Mouse (Mus musculus): Measurements from ENCODE around the gene Nxn. TPM values are rescaled to one million over a fixed set of nuclear protein-coding genes. Genes with fewer than 3 reads are reported as not detected.

Gene Nxn
- polyA plus RNA-seq, 1 experiment from 2014 or later: 31.5 TPM

- WGBS: 37% methylated on average over 10 of the region's 10 CpGs
- Histone ChIP-seq H3K27ac (ENCODE audit: low read depth) (no peak overlapping the region), H3K9ac (no peak overlapping the region), H3K9me3 (ENCODE audit: low read depth, low read length) (no peaks in the 10 kb centered on the region), H3K4me2 (no peak overlapping the region), H3K36me3 (ENCODE audit: insufficient read depth) (no peaks in the 10 kb centered on the region), H3K4me1 (ENCODE audit: insufficient read depth) (peaks cover 14% of the 10 kb centered on the region), H3K27me3 (ENCODE audit: insufficient read depth, low read length) (no peaks in the 10 kb centered on the region), H3K4me3 (ENCODE audit: low read depth, low read length) (no peak overlapping the region)
- ATAC-seq (ENCODE audit: insufficient read depth): no peak
- no peak for DNase-seq
- no peak for TF ChIP-seq CTCF (IDR thresholded peaks at IDR 0.05; ENCODE audit: low read depth)
These were observed 111.6 kb downstream of the Nxn start for GRCm38 (mm10) chr11:76287301-76287700.

DNA sequence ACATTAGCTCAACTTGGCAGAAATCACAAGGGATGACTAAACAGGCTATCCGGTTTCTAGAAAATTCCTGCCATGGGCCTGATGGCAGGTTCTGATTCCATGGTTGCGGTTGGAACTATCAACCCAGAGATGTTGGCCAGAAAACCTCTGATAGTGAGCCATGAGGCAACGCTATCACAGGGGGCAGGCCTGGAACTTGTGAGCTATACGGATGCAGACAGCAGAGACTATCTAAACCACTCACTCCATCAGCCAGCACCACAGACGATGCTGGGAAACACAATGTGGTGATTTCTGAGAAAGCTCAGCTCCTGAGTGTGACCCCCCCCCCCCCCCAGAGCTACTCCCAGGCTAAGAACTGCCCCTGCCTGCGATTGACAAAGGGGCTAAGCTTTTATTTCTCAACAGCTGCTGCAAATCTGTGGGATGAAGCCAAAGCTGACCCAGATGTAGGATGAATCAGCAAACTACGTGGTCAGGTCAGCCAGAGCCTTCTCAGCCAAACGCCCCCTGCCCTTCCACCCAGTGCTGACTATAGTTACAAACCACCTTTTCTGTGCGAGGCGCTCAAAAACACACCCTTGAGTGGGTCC lies 112.3 kb downstream of the Nxn start:
- DNase-seq (peak; percentile 61), ATAC-seq (ENCODE audit: insufficient read depth) (peak; percentile 21)
- H3K4me1 ChIP-seq (ENCODE audit: insufficient read depth): peaks cover 8% of the 10 kb centered on the region
- no peak overlapping the region; the same call in 1 of the 2 replicates for H3K9ac ChIP-seq
- WGBS: 29% methylated on average over 10 of the region's 10 CpGs
- H3K27ac ChIP-seq (ENCODE audit: low read depth): no peak overlapping the region
- H3K9me3 ChIP-seq (ENCODE audit: low read depth, low read length): no peaks in the 10 kb centered on the region
- H3K36me3 ChIP-seq (ENCODE audit: insufficient read depth): no peaks in the 10 kb centered on the region
- H3K4me3 ChIP-seq (ENCODE audit: low read depth, low read length): no peak overlapping the region
- no peak overlapping the region for H3K4me2 ChIP-seq
- H3K27me3 ChIP-seq (ENCODE audit: insufficient read depth, low read length): no peaks in the 10 kb centered on the region
- TF ChIP-seq CTCF (IDR thresholded peaks at IDR 0.05; ENCODE audit: low read depth): no peak

DNA sequence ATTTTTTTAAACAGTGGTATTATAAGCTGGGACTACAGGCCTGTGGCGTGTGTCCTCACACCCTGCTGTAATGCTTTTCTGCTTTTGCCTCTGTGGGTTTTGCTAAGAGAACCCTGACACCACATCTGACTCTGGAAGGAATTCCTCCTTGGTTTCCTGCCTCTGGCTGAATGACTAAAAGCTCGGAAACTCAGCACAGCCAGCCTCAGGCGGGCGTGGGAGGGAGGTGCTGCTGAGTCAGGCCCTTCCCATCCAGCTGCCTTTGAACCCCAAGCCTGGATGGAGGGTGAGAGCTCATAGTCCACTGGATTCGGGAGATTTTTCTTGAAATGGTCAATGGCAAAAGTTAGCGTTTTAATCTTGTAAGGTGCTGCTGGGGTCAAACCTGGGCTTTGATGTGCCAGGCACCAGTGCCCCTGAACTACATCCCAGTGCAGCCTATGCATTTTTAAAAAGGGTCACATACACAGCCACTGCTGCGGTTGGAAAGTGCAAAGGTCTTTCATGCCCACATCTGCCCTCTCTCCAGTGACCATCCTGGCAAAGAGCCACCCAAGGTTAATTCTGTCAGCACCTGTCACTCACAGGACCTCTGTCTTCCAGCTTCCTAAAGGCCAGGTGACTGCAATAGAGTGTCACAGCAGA lies 113.4 kb downstream of the Nxn start:
- Histone ChIP-seq H3K9me3 (ENCODE audit: low read depth, low read length) (no peaks in the 10 kb centered on the region), H3K27ac (ENCODE audit: low read depth) (no peak overlapping the region), H3K36me3 (ENCODE audit: insufficient read depth) (no peaks in the 10 kb centered on the region), H3K4me3 (ENCODE audit: low read depth, low read length) (no peak overlapping the region), H3K4me2 (no peak overlapping the region), H3K9ac (no peak overlapping the region), H3K4me1 (ENCODE audit: insufficient read depth) (peaks cover 8% of the 10 kb centered on the region), H3K27me3 (ENCODE audit: insufficient read depth, low read length) (no peaks in the 10 kb centered on the region)
- TF ChIP-seq CTCF (IDR thresholded peaks at IDR 0.05; ENCODE audit: low read depth): no peak
- DNase-seq (peak; percentile 59), ATAC-seq (ENCODE audit: insufficient read depth) (no peak)
- WGBS: 38% methylated on average over 7 of the region's 7 CpGs

DNA sequence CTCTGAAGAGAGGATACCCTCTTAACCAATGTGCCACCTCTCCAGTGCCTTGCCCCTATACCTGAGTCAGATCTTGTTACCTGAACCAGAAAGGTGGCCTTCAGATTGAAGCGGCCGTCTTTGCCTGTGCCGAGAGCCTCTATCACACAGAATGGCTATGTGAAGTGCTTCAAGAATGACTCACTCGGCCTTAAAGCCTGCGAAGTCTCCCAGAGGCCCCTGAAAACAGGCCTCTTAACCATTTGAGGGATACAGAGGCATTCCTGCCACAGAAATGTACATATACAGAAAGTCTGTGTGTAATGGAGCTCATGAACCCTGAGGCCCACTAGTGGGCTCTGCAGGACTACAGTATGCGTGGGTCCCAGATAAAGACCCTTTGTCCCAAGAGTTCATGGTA lies 115.1 kb downstream of the Nxn start:
- Histone ChIP-seq H3K9ac (no peak overlapping the region), H3K4me3 (ENCODE audit: low read depth, low read length) (no peak overlapping the region), H3K4me2 (no peak overlapping the region), H3K9me3 (ENCODE audit: low read depth, low read length) (no peaks in the 10 kb centered on the region), H3K27ac (ENCODE audit: low read depth) (no peak overlapping the region), H3K4me1 (ENCODE audit: insufficient read depth) (peaks cover 8% of the 10 kb centered on the region), H3K36me3 (ENCODE audit: insufficient read depth) (no peaks in the 10 kb centered on the region), H3K27me3 (ENCODE audit: insufficient read depth, low read length) (no peaks in the 10 kb centered on the region)
- no peak for ATAC-seq (ENCODE audit: insufficient read depth)
- WGBS: 77% methylated on average over 6 of the region's 6 CpGs
- no peak for DNase-seq
- TF ChIP-seq CTCF (IDR thresholded peaks at IDR 0.05; ENCODE audit: low read depth): no peak

- H3K4me2 ChIP-seq: no peak overlapping the region
- H3K4me3 ChIP-seq (ENCODE audit: low read depth, low read length): no peak overlapping the region
- no peak for TF ChIP-seq CTCF (IDR thresholded peaks at IDR 0.05; ENCODE audit: low read depth)
- no peak for DNase-seq
- no peaks in the 10 kb centered on the region for H3K9me3 ChIP-seq (ENCODE audit: low read depth, low read length)
- 39% methylated on average over 2 of the region's 2 CpGs for whole genome bisulfite sequencing
- no peaks in the 10 kb centered on the region; the same call in 1 of the 2 replicates for H3K4me1 ChIP-seq (ENCODE audit: insufficient read depth)
- H3K36me3 ChIP-seq (ENCODE audit: insufficient read depth): 0 out of 2 replicates have a peak, but pooled peaks cover 4% of the 10 kb centered on the region
- no peak for ATAC-seq (ENCODE audit: insufficient read depth)
- no peak overlapping the region for H3K9ac ChIP-seq
- no peaks in the 10 kb centered on the region for H3K27me3 ChIP-seq (ENCODE audit: insufficient read depth, low read length)
- no peak overlapping the region for H3K27ac ChIP-seq (ENCODE audit: low read depth)
These were observed 119.0 kb downstream of the Nxn start for GRCm38 (mm10) chr11:76279971-76280370.

- WGBS: 48% methylated on average over 14 of the region's 14 CpGs
- TF ChIP-seq CTCF (IDR thresholded peaks at IDR 0.05; ENCODE audit: low read depth): no peak
- Histone ChIP-seq H3K4me1 (ENCODE audit: insufficient read depth) (no peaks in the 10 kb centered on the region), H3K4me2 (no peak overlapping the region), H3K27ac (ENCODE audit: low read depth) (no peak overlapping the region), H3K9ac (no peak overlapping the region), H3K36me3 (ENCODE audit: insufficient read depth) (0 out of 2 replicates have a peak, but pooled peaks cover 4% of the 10 kb centered on the region), H3K9me3 (ENCODE audit: low read depth, low read length) (no peaks in the 10 kb centered on the region), H3K4me3 (ENCODE audit: low read depth, low read length) (no peak overlapping the region), H3K27me3 (ENCODE audit: insufficient read depth, low read length) (no peaks in the 10 kb centered on the region)
- DNase-seq (peak; percentile 50), ATAC-seq (ENCODE audit: insufficient read depth) (peak; percentile 52)
These were observed 119.7 kb downstream of the Nxn start for GRCm38 (mm10) chr11:76278960-76279852.

DNA sequence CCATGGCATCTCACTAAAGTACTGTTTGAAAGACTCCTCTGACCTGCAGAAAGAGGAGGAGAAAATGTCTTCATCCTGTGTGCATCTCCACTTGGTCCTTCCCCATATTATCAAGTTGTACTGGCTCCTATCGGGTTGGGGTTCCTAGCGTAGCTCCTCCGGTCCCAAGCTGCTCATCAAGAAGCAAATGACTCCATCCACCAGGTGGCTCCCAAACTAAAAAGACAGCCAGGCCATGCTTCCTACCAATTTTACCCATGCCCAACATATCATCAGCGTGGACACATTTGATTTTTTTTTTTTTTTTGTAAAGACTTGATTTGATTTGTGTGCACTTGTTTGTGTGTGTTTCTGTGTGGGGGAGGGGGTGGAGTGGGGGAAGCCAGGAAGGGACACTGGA lies 126.5 kb downstream of the Nxn start:
- Histone ChIP-seq H3K9me3 (ENCODE audit: low read depth, low read length) (no peaks in the 10 kb centered on the region), H3K36me3 (ENCODE audit: insufficient read depth) (peaks cover 21% of the 10 kb centered on the region), H3K27ac (ENCODE audit: low read depth) (no peak overlapping the region), H3K4me1 (ENCODE audit: insufficient read depth) (no peaks in the 10 kb centered on the region), H3K27me3 (ENCODE audit: insufficient read depth, low read length) (no peaks in the 10 kb centered on the region), H3K9ac (no peak overlapping the region), H3K4me3 (ENCODE audit: low read depth, low read length) (no peak overlapping the region), H3K4me2 (no peak overlapping the region)
- peak; percentile 62 for TF ChIP-seq CTCF (IDR thresholded peaks at IDR 0.05; ENCODE audit: low read depth)
- peak; percentile 71 for DNase-seq
- ATAC-seq (ENCODE audit: insufficient read depth): no peak
- 75% methylated on average over 4 of the region's 4 CpGs for WGBS
